Mouse (Mus musculus) MEL (cell line): ENCODE results near the gene Hcfc2.

Source experiments
- CTCF ChIP-seq, 3 experiments: IDR thresholded peaks in 2 of 3; conservative IDR thresholded peaks in 1 of 3; 2 replicates each; pipeline ENCODE4 v1.5.1; 2011 to 2012; ENCODE audit warnings: low read length in 3 of 3, low read depth in 2 of 3, mild to moderate bottlenecking in 2 of 3, improper control_type of control experiment in 1 of 3, inconsistent platforms in 1 of 3, mixed read lengths in 1 of 3, moderate library complexity in 1 of 3; ENCODE audit not compliant: control insufficient read depth in 1 of 3, insufficient read depth in 1 of 3, poor library complexity in 1 of 3, severe bottlenecking in 1 of 3
- ELF1 ChIP-seq: IDR thresholded peaks from 2 replicates; pipeline ENCODE4 v1.6.1; 2014; ENCODE audit warnings: low read depth, mild to moderate bottlenecking, inconsistent platforms, low read length, improper control_type of control experiment, moderate library complexity
- GATA1 ChIP-seq: IDR thresholded peaks from 2 replicates; pipeline ENCODE4 v1.6.1; 2011; ENCODE audit warnings: low read depth, low read length, improper control_type of control experiment
- MAX ChIP-seq: IDR thresholded peaks from 2 replicates; pipeline ENCODE4 v1.6.1; 2011; ENCODE audit warnings: low read length, improper control_type of control experiment
- MAZ ChIP-seq: IDR thresholded peaks from 2 replicates; pipeline ENCODE4 v1.6.1; 2012; ENCODE audit warnings: low read depth, mild to moderate bottlenecking, inconsistent platforms, low read length, improper control_type of control experiment
- POLR2A ChIP-seq, 2 experiments: IDR thresholded peaks; 2 replicates each; pipeline ENCODE4 v1.6.1; 2011 to 2012; ENCODE audit warnings: low read length in 2 of 2, mild to moderate bottlenecking in 2 of 2, control low read depth in 1 of 2, improper control_type of control experiment in 1 of 2, low read depth in 1 of 2, moderate library complexity in 1 of 2; ENCODE audit not compliant: control insufficient read depth in 1 of 2, insufficient read depth in 1 of 2, poor library complexity in 1 of 2
- POLR2AphosphoS2 ChIP-seq: IDR thresholded peaks from 2 replicates; pipeline ENCODE4 v1.6.1; 2011; ENCODE audit warnings: low read length, improper control_type of control experiment
- POLR2AphosphoS5 ChIP-seq: IDR thresholded peaks from 2 replicates; pipeline ENCODE4 v1.6.1; 2012; ENCODE audit warnings: low read depth, borderline replicate concordance, mild to moderate bottlenecking, inconsistent platforms, low read length, moderate library complexity, mixed read lengths
- RAD21 ChIP-seq: IDR thresholded peaks from 2 replicates; pipeline ENCODE4 v1.6.1; 2011; ENCODE audit warnings: mild to moderate bottlenecking, low read depth, low read length, improper control_type of control experiment
- TBP ChIP-seq: IDR thresholded peaks from 2 replicates; pipeline ENCODE4 v1.8.0; 2011; ENCODE audit warnings: low read depth, low read length, improper control_type of control experiment
- ZMIZ1 ChIP-seq: IDR thresholded peaks from 2 replicates; pipeline ENCODE4 v1.6.1; 2012; ENCODE audit warnings: low read depth, mild to moderate bottlenecking, inconsistent platforms, low read length, improper control_type of control experiment, moderate library complexity

DNA sequence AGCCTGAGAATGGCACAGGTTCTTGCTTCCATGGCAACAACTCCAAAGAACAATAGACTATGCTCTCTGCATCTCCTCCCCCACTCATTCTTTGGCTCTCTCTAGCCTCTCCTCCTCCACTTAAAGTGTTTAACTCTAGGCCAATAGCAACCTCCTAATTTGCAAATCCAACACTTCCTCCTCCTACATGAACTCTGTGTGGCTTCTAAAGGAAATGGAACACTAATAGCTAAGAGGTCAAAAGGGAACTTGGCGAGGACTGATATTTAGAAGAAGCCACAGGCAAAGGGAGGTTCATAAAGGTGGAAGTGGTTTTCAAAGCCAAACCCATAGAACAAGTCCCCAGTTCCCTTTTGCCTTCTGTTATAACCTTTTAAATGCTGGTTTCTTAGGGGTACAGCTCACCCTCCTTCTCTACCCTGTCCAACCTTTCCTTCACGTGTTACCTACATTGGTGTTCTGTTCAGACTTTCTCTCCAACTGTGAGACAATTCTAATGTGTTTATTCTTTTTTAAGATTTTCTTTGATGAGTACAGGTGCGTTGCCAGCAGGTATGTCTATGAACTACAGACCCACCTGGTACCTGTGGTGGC, 1.4 kb downstream of the Hcfc2 start:
- TF ChIP-seq TBP, result peak; percentile 83
- peak in 1 of 2 experiments; percentile 61; a peak in 2 of 4 replicates for TF ChIP-seq POLR2A (IDR thresholded peaks at IDR 0.05; ENCODE audit: control insufficient read depth in 1 of 2, insufficient read depth in 1 of 2, low read depth in 1 of 2, low read length in 2 of 2, poor library complexity in 1 of 2)
- 0 out of 2 replicates have a peak, but pooled peaks have one; percentile 36 for TF ChIP-seq MAX
- TF ChIP-seq CTCF (IDR thresholded peaks at IDR 0.05 in 2 of 3, conservative IDR thresholded peaks at IDR 0.05 in 1 of 3; ENCODE audit: control insufficient read depth in 1 of 3, insufficient read depth in 1 of 3, low read depth in 2 of 3, low read length in 3 of 3, poor library complexity in 1 of 3, severe bottlenecking in 1 of 3), result no peak
- TF ChIP-seq RAD21, result no peak
- peak; percentile 47; the same call in 1 of the 2 replicates for TF ChIP-seq ZMIZ1
- no peak for TF ChIP-seq POLR2AphosphoS5
- TF ChIP-seq ELF1, result peak; percentile 70
- no peak for TF ChIP-seq POLR2AphosphoS2
- TF ChIP-seq GATA1, result peak; percentile 20; the same call in 1 of the 2 replicates
- TF ChIP-seq MAZ, result no peak
